ENCODE assay signal across 9 mouse cellular contexts in genomic region chr16:91362616-91363272, GRCm38 (mm10). TPM values are rescaled to one million over a fixed set of nuclear protein-coding genes. Genes with fewer than 3 reads are reported as not detected.
DNase-seq lines count a peak whose midpoint lies in the region; ATAC-seq lines count a peak whose summit lies in the region.
"Had no signal": no experiment of that assay in that cellular context is flagged by ENCODE, and none has a peak within 500 bp of the region (broad histone marks: within the 10 kb centered on the region; RNA-seq: fewer than 3 reads in every experiment).

No protein-coding gene starts in this region.

- no peaks in the 10 kb centered on the region for H3K9me3 ChIP-seq in limb, embryonic 13.5 days
- no peaks in the 10 kb centered on the region for H3K9me3 ChIP-seq in limb, embryonic 10.5 days (replicated peaks)
- no peaks in the 10 kb centered on the region for H3K9me3 ChIP-seq in kidney, embryonic 14.5 days (ENCODE audit: control insufficient read depth, low read length)
- no peaks in the 10 kb centered on the region for H3K9me3 ChIP-seq in midbrain, embryonic 15.5 days
- H3K9me3 ChIP-seq in neural tube, embryonic 15.5 days (replicated peaks), result no peaks in the 10 kb centered on the region

- ATAC-seq in limb, embryonic 13.5 days (ENCODE audit: low FRiP score, low read depth), result peak; percentile 45; the same call in 1 of the 2 replicates
- ATAC-seq in kidney, embryonic 14.5 days (ENCODE audit: low FRiP score, low TSS enrichment), result no peak
- no peak for ATAC-seq in midbrain, embryonic 15.5 days (replicated peaks)
- ATAC-seq in neural tube, embryonic 15.5 days (ENCODE audit: low FRiP score), result no peak

- peaks cover 22% of the 10 kb centered on the region for H3K4me1 ChIP-seq in limb, embryonic 13.5 days
- peaks cover 5% of the 10 kb centered on the region for H3K4me1 ChIP-seq in limb, embryonic 10.5 days
- H3K4me1 ChIP-seq in kidney, embryonic 14.5 days (ENCODE audit: control insufficient read depth, insufficient read depth, low read length), result peaks cover 19% of the 10 kb centered on the region
- no peaks in the 10 kb centered on the region for H3K4me1 ChIP-seq in midbrain, embryonic 15.5 days
- H3K4me1 ChIP-seq in neural tube, embryonic 15.5 days, result peaks cover 7% of the 10 kb centered on the region; the same call in 1 of the 2 replicates

- H3K9ac ChIP-seq in limb, embryonic 13.5 days, result no peak overlapping the region
- H3K9ac ChIP-seq in kidney, embryonic 14.5 days (ENCODE audit: low read depth, low read length), result peak overlapping the region; percentile 12; the same call in 1 of the 2 replicates
- H3K9ac ChIP-seq in midbrain, embryonic 15.5 days, result no peak overlapping the region
- no peak overlapping the region for H3K9ac ChIP-seq in neural tube, embryonic 15.5 days (replicated peaks)

- DNase-seq in limb, embryonic 10.5 days (ENCODE audit: low spot score), result no peak
- peak; percentile 53 for DNase-seq in gastrocnemius, postnatal 25 days
- peak; percentile 84 for DNase-seq in lung, postnatal 36 days
- DNase-seq in thymus, postnatal 10 days (ENCODE audit: low spot score in 2 of 2), result no peak

- WGBS in limb, embryonic 13.5 days, result 61% methylated on average over 12 of the region's 12 CpGs
- WGBS in limb, embryonic 10.5 days, result 74% methylated on average over 12 of the region's 12 CpGs
- WGBS in kidney, embryonic 14.5 days, result 51% methylated on average over 12 of the region's 12 CpGs
- WGBS in midbrain, embryonic 15.5 days, result 71% methylated on average over 12 of the region's 12 CpGs
- WGBS in neural tube, embryonic 15.5 days, result 76% methylated on average over 12 of the region's 12 CpGs

- H3K4me2 ChIP-seq in limb, embryonic 13.5 days (replicated peaks), result no peak overlapping the region
- 0 out of 2 replicates have a peak overlapping the region, but pooled peaks have one; percentile 12 for H3K4me2 ChIP-seq in kidney, embryonic 14.5 days (replicated peaks; ENCODE audit: low read depth, low read length)
- H3K4me2 ChIP-seq in midbrain, embryonic 15.5 days, result no peak overlapping the region
- no peak overlapping the region for H3K4me2 ChIP-seq in neural tube, embryonic 15.5 days

- H3K27ac ChIP-seq in limb, embryonic 13.5 days, result no peak overlapping the region
- H3K27ac ChIP-seq in limb, embryonic 10.5 days, result no peak overlapping the region
- H3K27ac ChIP-seq in kidney, embryonic 14.5 days (ENCODE audit: low read depth, low read length), result peak overlapping the region; percentile 82
- no peak overlapping the region for H3K27ac ChIP-seq in midbrain, embryonic 15.5 days
- H3K27ac ChIP-seq in neural tube, embryonic 15.5 days (replicated peaks), result no peak overlapping the region

- no peak overlapping the region for H3K4me3 ChIP-seq in limb, embryonic 13.5 days
- no peak overlapping the region for H3K4me3 ChIP-seq in limb, embryonic 10.5 days
- no peak overlapping the region for H3K4me3 ChIP-seq in kidney, embryonic 14.5 days (ENCODE audit: low read length)
- H3K4me3 ChIP-seq in midbrain, embryonic 15.5 days, result no peak overlapping the region
- H3K4me3 ChIP-seq in neural tube, embryonic 15.5 days (replicated peaks), result no peak overlapping the region

- H3K36me3 ChIP-seq in limb, embryonic 13.5 days, result no peaks in the 10 kb centered on the region
- H3K36me3 ChIP-seq in limb, embryonic 10.5 days, result no peaks in the 10 kb centered on the region
- no peaks in the 10 kb centered on the region for H3K36me3 ChIP-seq in kidney, embryonic 14.5 days (ENCODE audit: control insufficient read depth, insufficient read depth, low read length)
- no peaks in the 10 kb centered on the region for H3K36me3 ChIP-seq in midbrain, embryonic 15.5 days (replicated peaks)
- H3K36me3 ChIP-seq in neural tube, embryonic 15.5 days, result no peaks in the 10 kb centered on the region

- no peaks in the 10 kb centered on the region for H3K27me3 ChIP-seq in limb, embryonic 13.5 days
- no peaks in the 10 kb centered on the region for H3K27me3 ChIP-seq in limb, embryonic 10.5 days (ENCODE audit: low read depth, poor library complexity, severe bottlenecking)
- H3K27me3 ChIP-seq in kidney, embryonic 14.5 days (ENCODE audit: control insufficient read depth, insufficient read depth, low read length), result no peaks in the 10 kb centered on the region
- H3K27me3 ChIP-seq in midbrain, embryonic 15.5 days (replicated peaks), result no peaks in the 10 kb centered on the region
- peaks cover 2% of the 10 kb centered on the region; the same call in 1 of the 2 replicates for H3K27me3 ChIP-seq in neural tube, embryonic 15.5 days (replicated peaks)

RNA-seq across cellular contexts. Expression of gene Ifnar2, which starts 9.8 kb away (rescaled TPM):
- 54.6 and 58.1 TPM in 2 replicates for polyA plus RNA-seq in limb, embryonic 13.5 days (2015; fragmentation: Nextera tagmentation; extraction: Ambion mirVana)
- polyA plus RNA-seq in limb, embryonic 10.5 days (2016; fragmentation: Nextera tagmentation; extraction: Ambion mirVana), result 33.0 and 35.3 TPM in 2 replicates
- 1 to 10 TPM; 7.1 to 10.0 TPM for total RNA-seq in gastrocnemius, postnatal 25 days (2021)
- polyA plus RNA-seq in kidney, embryonic 14.5 days (2014; fragmentation: Nextera tagmentation; extraction: Ambion mirVana), result 43.7 and 47.2 TPM in 2 replicates
- 33.5 and 36.7 TPM in 2 replicates for polyA plus RNA-seq in midbrain, embryonic 15.5 days (2015; fragmentation: Nextera tagmentation; extraction: Ambion mirVana)
- 42.3 and 45.8 TPM in 2 replicates for polyA plus RNA-seq in neural tube, embryonic 15.5 days (2015; fragmentation: Nextera tagmentation; extraction: Ambion mirVana)

RNA-seq across cellular contexts. Expression of gene Gm21970, which starts 28.8 kb away (rescaled TPM):
- not detected in 2 replicates for polyA plus RNA-seq in limb, embryonic 13.5 days (2015; fragmentation: Nextera tagmentation; extraction: Ambion mirVana)
- not detected in 2 replicates for polyA plus RNA-seq in limb, embryonic 10.5 days (2016; fragmentation: Nextera tagmentation; extraction: Ambion mirVana)
- total RNA-seq in gastrocnemius, postnatal 25 days (2021), result not detected
- not detected in 2 replicates for polyA plus RNA-seq in kidney, embryonic 14.5 days (2014; fragmentation: Nextera tagmentation; extraction: Ambion mirVana)
- not detected in 2 replicates for polyA plus RNA-seq in midbrain, embryonic 15.5 days (2015; fragmentation: Nextera tagmentation; extraction: Ambion mirVana)
- polyA plus RNA-seq in neural tube, embryonic 15.5 days (2015; fragmentation: Nextera tagmentation; extraction: Ambion mirVana), result not detected in 2 replicates
- polyA plus RNA-seq: spleen, adult 2 months had no signal

RNA-seq across cellular contexts. Expression of gene Il10rb, which starts 43.2 kb away (rescaled TPM):
- 15.6 and 18.2 TPM in 2 replicates for polyA plus RNA-seq in limb, embryonic 13.5 days (2015; fragmentation: Nextera tagmentation; extraction: Ambion mirVana)
- polyA plus RNA-seq in limb, embryonic 10.5 days (2016; fragmentation: Nextera tagmentation; extraction: Ambion mirVana), result 7.0 TPM in 2 replicates
- total RNA-seq in gastrocnemius, postnatal 25 days (2021), result 1 to 10 TPM; 5.0 to 6.3 TPM
- 17.4 and 21.3 TPM in 2 replicates for polyA plus RNA-seq in kidney, embryonic 14.5 days (2014; fragmentation: Nextera tagmentation; extraction: Ambion mirVana)
- polyA plus RNA-seq in midbrain, embryonic 15.5 days (2015; fragmentation: Nextera tagmentation; extraction: Ambion mirVana), result 11.7 and 11.9 TPM in 2 replicates
- 14.4 and 26.5 TPM in 2 replicates for polyA plus RNA-seq in neural tube, embryonic 15.5 days (2015; fragmentation: Nextera tagmentation; extraction: Ambion mirVana)

Comparison
In these comparisons a context has a peak if more than half of its experiments do, and no peak if none do; other contexts are left out.
1. DNase-seq: peak in gastrocnemius, postnatal 25 days (single experiment) and lung, postnatal 36 days (single experiment); none in limb, embryonic 10.5 days (single experiment) and thymus, postnatal 10 days (0 of 2).